Mouse (Mus musculus): ENCODE measurements around the gene Hrg. TPM values are rescaled to one million over a fixed set of nuclear protein-coding genes. Genes with fewer than 3 reads are reported as not detected.

Gene Hrg
- polyA plus RNA-seq, 1 experiment, result not detected

DNA sequence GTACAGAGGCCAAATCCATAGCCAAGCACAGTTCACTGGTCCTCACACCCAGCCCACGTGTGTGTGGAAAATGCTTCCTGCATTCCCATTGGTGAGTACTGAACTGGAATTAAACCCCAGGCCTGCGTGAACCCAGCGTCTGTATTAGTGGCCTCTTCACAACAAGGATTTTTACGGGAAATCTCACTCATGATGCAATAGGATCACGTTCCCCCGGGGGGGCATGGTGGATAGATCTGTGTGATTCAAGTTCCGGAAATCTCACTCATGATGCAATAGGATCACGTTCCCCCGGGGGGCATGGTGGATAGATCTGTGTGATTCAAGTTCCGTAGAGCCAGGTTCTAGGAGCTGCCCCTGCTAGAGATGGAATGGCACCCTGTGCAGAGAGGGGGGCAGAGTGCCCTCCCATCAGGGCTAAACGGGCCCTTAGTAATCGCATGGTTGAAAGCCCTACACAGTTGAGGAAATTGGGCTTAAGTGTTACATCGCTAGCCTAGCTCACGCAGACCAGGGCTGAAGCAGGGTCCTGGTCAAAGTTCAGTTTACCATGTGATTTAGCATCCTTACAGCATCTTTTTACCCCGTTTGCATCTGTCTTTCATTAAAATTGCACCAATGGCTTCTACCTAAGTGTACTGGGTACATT, 32.1 kb upstream of the Hrg start:
- no peaks in the 10 kb centered on the region for H3K27me3 ChIP-seq (ENCODE audit: control insufficient read depth, insufficient read depth, low read length)
- no peak overlapping the region for H3K4me3 ChIP-seq (ENCODE audit: extremely low read depth, insufficient read depth, insufficient read length)
- TF ChIP-seq CTCF (IDR thresholded peaks at IDR 0.05; ENCODE audit: extremely low read depth, insufficient read depth, insufficient read length, insufficient replicate concordance), result no peak
- no peak for TF ChIP-seq POLR2A (IDR thresholded peaks at IDR 0.05; ENCODE audit: low read depth, low read length)
- no peak overlapping the region for H3K27ac ChIP-seq (ENCODE audit: insufficient read depth, low read length)
- H3K36me3 ChIP-seq (ENCODE audit: control insufficient read depth, insufficient read depth, low read length), result no peaks in the 10 kb centered on the region
- 89% methylated on average over 15 of the region's 15 CpGs for whole genome bisulfite sequencing
- DNase-seq (ENCODE audit: low read depth in 1 of 2, low spot score in 2 of 2), result no peak
- H3K4me1 ChIP-seq (ENCODE audit: control insufficient read depth, insufficient read depth, insufficient read length), result no peaks in the 10 kb centered on the region

DNA sequence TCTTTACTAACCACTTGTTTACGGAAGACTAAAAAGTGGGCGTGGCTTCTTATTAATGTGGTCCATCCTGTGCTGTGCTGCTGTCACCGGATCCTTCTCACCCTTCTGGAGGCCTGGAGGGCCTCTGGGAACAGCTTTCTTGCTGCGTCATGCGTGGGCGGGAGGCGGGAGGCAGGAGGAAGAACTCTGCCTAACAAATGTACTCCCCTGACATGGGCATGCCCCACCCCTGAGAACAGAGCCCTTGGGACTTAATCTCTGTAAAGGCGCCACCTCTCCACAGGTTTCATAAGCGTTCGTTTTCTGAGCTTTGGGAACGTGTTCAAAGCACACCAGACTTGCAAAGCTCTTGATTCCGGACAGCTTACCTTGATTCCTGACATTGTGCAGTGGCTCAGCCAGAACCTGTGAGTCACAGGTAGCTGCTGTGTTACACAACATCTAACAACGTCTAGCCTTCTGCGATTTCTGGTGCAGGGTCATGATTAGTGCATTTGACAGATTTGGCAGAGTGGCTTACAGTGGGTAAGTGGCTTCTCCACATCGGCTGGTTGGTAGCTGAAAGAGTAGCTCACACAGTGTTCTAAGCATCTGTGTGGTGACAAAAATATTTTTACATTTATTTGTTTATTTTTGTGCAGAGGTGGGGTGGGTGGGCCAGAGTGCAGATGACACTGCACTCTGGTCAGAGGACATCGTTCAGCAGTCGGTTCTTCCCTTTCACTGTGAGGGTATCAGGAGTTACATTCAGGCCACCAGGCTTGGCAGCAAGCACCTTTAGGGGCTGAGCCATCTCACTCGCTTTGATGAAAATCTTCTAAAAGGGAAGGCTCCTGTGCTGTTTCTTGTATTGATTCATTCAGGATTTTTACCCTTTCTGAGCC, 30.7 kb upstream of the Hrg start:
- Histone ChIP-seq H3K27ac (ENCODE audit: insufficient read depth, low read length) (no peak overlapping the region), H3K36me3 (ENCODE audit: control insufficient read depth, insufficient read depth, low read length) (no peaks in the 10 kb centered on the region), H3K27me3 (ENCODE audit: control insufficient read depth, insufficient read depth, low read length) (no peaks in the 10 kb centered on the region), H3K4me1 (ENCODE audit: control insufficient read depth, insufficient read depth, insufficient read length) (no peaks in the 10 kb centered on the region), H3K4me3 (ENCODE audit: extremely low read depth, insufficient read depth, insufficient read length) (no peak overlapping the region)
- DNase-seq (ENCODE audit: low read depth in 1 of 2, low spot score in 2 of 2), result no peak
- WGBS, result 47% methylated on average over 18 of the region's 18 CpGs
- no peak for TF ChIP-seq POLR2A (IDR thresholded peaks at IDR 0.05; ENCODE audit: low read depth, low read length)
- no peak for TF ChIP-seq CTCF (IDR thresholded peaks at IDR 0.05; ENCODE audit: extremely low read depth, insufficient read depth, insufficient read length, insufficient replicate concordance)

DNA sequence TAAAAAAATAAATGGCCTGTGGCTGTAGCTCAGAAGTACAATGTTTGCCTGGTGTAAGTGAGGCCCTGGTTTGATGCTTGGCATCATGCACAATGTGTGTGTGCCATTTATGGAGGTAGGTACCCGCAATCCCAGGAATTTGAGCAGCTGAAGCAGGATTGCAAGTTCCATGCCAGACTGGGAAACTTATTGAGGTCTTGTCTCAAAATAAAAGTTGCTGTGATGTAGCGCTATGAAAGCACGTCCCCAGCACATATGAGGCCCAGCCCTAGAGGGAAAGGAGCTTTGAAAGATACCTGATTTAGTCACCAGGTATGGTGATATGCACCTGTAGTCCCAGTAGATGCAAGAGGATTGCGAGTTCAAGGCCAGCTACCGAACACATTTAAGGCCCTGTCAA, 29.1 kb upstream of the Hrg start:
- WGBS, result 96% methylated on average over 5 of the region's 5 CpGs
- no peak for TF ChIP-seq POLR2A (IDR thresholded peaks at IDR 0.05; ENCODE audit: low read depth, low read length)
- TF ChIP-seq CTCF (IDR thresholded peaks at IDR 0.05; ENCODE audit: extremely low read depth, insufficient read depth, insufficient read length, insufficient replicate concordance), result no peak
- Histone ChIP-seq H3K36me3 (ENCODE audit: control insufficient read depth, insufficient read depth, low read length) (no peaks in the 10 kb centered on the region), H3K4me1 (ENCODE audit: control insufficient read depth, insufficient read depth, insufficient read length) (no peaks in the 10 kb centered on the region), H3K27me3 (ENCODE audit: control insufficient read depth, insufficient read depth, low read length) (no peaks in the 10 kb centered on the region), H3K27ac (ENCODE audit: insufficient read depth, low read length) (no peak overlapping the region), H3K4me3 (ENCODE audit: extremely low read depth, insufficient read depth, insufficient read length) (no peak overlapping the region)
- DNase-seq (ENCODE audit: low read depth in 1 of 2, low spot score in 2 of 2), result no peak

GRCm38 (mm10) chr16:22922433-22922832, 28.4 kb upstream of the Hrg start:
- Histone ChIP-seq H3K27me3 (ENCODE audit: control insufficient read depth, insufficient read depth, low read length) (no peaks in the 10 kb centered on the region), H3K4me3 (ENCODE audit: extremely low read depth, insufficient read depth, insufficient read length) (no peak overlapping the region), H3K4me1 (ENCODE audit: control insufficient read depth, insufficient read depth, insufficient read length) (no peaks in the 10 kb centered on the region), H3K27ac (ENCODE audit: insufficient read depth, low read length) (no peak overlapping the region), H3K36me3 (ENCODE audit: control insufficient read depth, insufficient read depth, low read length) (no peaks in the 10 kb centered on the region)
- TF ChIP-seq CTCF (IDR thresholded peaks at IDR 0.05; ENCODE audit: extremely low read depth, insufficient read depth, insufficient read length, insufficient replicate concordance), result no peak
- no peak for TF ChIP-seq POLR2A (IDR thresholded peaks at IDR 0.05; ENCODE audit: low read depth, low read length)
- 86% methylated on average over 4 of the region's 4 CpGs for WGBS
- DNase-seq (ENCODE audit: low read depth in 1 of 2, low spot score in 2 of 2), result no peak

GRCm38 (mm10) chr16:22929575-22929974, 21.3 kb upstream of the Hrg start:
- no peak overlapping the region for H3K27ac ChIP-seq (ENCODE audit: insufficient read depth, low read length)
- no peak for TF ChIP-seq POLR2A (IDR thresholded peaks at IDR 0.05; ENCODE audit: low read depth, low read length)
- no peak for TF ChIP-seq CTCF (IDR thresholded peaks at IDR 0.05; ENCODE audit: extremely low read depth, insufficient read depth, insufficient read length, insufficient replicate concordance)
- H3K27me3 ChIP-seq (ENCODE audit: control insufficient read depth, insufficient read depth, low read length), result no peaks in the 10 kb centered on the region
- no peaks in the 10 kb centered on the region for H3K36me3 ChIP-seq (ENCODE audit: control insufficient read depth, insufficient read depth, low read length)
- no peaks in the 10 kb centered on the region for H3K4me1 ChIP-seq (ENCODE audit: control insufficient read depth, insufficient read depth, insufficient read length)
- no peak for DNase-seq (ENCODE audit: low read depth in 1 of 2, low spot score in 2 of 2)
- H3K4me3 ChIP-seq (ENCODE audit: extremely low read depth, insufficient read depth, insufficient read length), result no peak overlapping the region
- WGBS, result 91% methylated on average over 6 of the region's 6 CpGs

- no peaks in the 10 kb centered on the region for H3K4me1 ChIP-seq (ENCODE audit: control insufficient read depth, insufficient read depth, insufficient read length)
- no peaks in the 10 kb centered on the region for H3K36me3 ChIP-seq (ENCODE audit: control insufficient read depth, insufficient read depth, low read length)
- WGBS, result 83% methylated on average over 11 of the region's 11 CpGs
- DNase-seq (ENCODE audit: low read depth in 1 of 2, low spot score in 2 of 2), result no peak
- TF ChIP-seq POLR2A (IDR thresholded peaks at IDR 0.05; ENCODE audit: low read depth, low read length) (no peak), CTCF (IDR thresholded peaks at IDR 0.05; ENCODE audit: extremely low read depth, insufficient read depth, insufficient read length, insufficient replicate concordance) (no peak)
- no peak overlapping the region for H3K27ac ChIP-seq (ENCODE audit: insufficient read depth, low read length)
- no peak overlapping the region for H3K4me3 ChIP-seq (ENCODE audit: extremely low read depth, insufficient read depth, insufficient read length)
- H3K27me3 ChIP-seq (ENCODE audit: control insufficient read depth, insufficient read depth, low read length), result no peaks in the 10 kb centered on the region
Measured at GRCm38 (mm10) chr16:22931431-22932200, 19.3 kb upstream of the Hrg start.
